In the genomic region with DNA sequence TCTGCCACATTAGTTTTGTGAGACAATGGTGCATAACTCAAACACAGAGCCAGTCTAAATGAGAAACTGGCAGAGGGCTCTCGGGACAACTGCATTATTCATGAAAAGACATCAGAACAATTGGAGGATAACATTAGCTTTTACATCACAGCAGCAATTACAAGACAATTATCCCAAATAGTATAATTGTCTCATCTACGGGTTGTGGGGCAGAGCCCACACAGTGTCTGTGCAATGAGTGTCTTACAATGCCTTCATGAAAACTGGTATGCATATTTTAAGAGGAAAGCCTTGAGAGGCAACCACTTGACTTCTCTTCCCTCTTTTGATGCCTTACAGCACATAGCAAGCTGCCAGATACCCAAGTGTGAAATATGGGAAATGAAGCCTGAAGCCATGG, we compare ENCODE assay signal across 22 mouse cellular contexts. TPM values are rescaled to one million over a fixed set of nuclear protein-coding genes. Genes with fewer than 3 reads are reported as not detected.
"Had no signal": no experiment of that assay in that cellular context is flagged by ENCODE, and none has a peak within 500 bp of the region (broad histone marks: within the 10 kb centered on the region; RNA-seq: fewer than 3 reads in every experiment).

No protein-coding gene starts in this region.

- ATAC-seq: liver, postnatal 0 days; midbrain, embryonic 15.5 days had no signal

- H3K4me1 ChIP-seq: limb, embryonic 12.5 days; liver, embryonic 13.5 days; lung, embryonic 15.5 days; megakaryocyte, embryonic 14.5 days; midbrain, embryonic 15.5 days had no signal

- H3K9me3 ChIP-seq: limb, embryonic 12.5 days; liver, embryonic 13.5 days; lung, embryonic 15.5 days; megakaryocyte, embryonic 14.5 days; midbrain, embryonic 15.5 days had no signal

- DNase-seq: kidney, postnatal 10 days; kidney, postnatal 4 days; liver; liver, embryonic 13.5 days; liver, postnatal 0 days; lung, postnatal 14 days; right cerebral cortex, postnatal 14 days; thymus, postnatal 4 days had no signal

- H3K27ac ChIP-seq: layer of hippocampus, adult 2 months; limb, embryonic 12.5 days; liver, embryonic 13.5 days; lung, embryonic 15.5 days; macrophage; midbrain, embryonic 15.5 days had no signal

- H3K4me2 ChIP-seq: limb, embryonic 12.5 days; liver, embryonic 13.5 days; lung, embryonic 15.5 days; midbrain, embryonic 11.5 days; midbrain, embryonic 15.5 days had no signal

- H3K9ac ChIP-seq: limb, embryonic 12.5 days; liver, embryonic 13.5 days; liver, postnatal 0 days; lung, embryonic 15.5 days; midbrain, embryonic 15.5 days had no signal

- H3K36me3 ChIP-seq: limb, embryonic 12.5 days; liver, embryonic 13.5 days; lung, embryonic 15.5 days; midbrain, embryonic 15.5 days had no signal

- H3K27me3 ChIP-seq: limb, embryonic 12.5 days; liver, embryonic 13.5 days; lung, embryonic 15.5 days; megakaryocyte, embryonic 14.5 days; midbrain, embryonic 15.5 days had no signal

- H3K4me3 ChIP-seq: layer of hippocampus, adult 2 months; limb, embryonic 12.5 days; liver, embryonic 13.5 days; lung, embryonic 15.5 days; megakaryocyte, embryonic 14.5 days; midbrain, embryonic 15.5 days had no signal

RNA-seq across cellular contexts. Expression of gene Mtnr1b, which starts 23.8 kb away (rescaled TPM):
- total RNA-seq: layer of hippocampus, adult 2 months; layer of hippocampus, postnatal 10 days; left cerebral cortex, postnatal 36 days; monocyte, adult 5-6 weeks; neutrophil, adult 5-6 weeks had no signal
- polyA plus RNA-seq: kidney, embryonic 14.5 days; limb, embryonic 12.5 days; liver, embryonic 13.5 days; liver, postnatal 0 days; lung, embryonic 15.5 days; macrophage; midbrain, embryonic 11.5 days; midbrain, embryonic 15.5 days; spleen, adult 2 months; stomach, embryonic 16.5 days had no signal
